Mouse (Mus musculus) B cell, adult (primary cell): Measurements from ENCODE around the gene Mrpl12. TPM values are rescaled to one million over a fixed set of nuclear protein-coding genes. Genes with fewer than 3 reads are reported as not detected.

Experiments used
- total RNA-seq: library from RNA; stranded (reverse); gene quantifications from 4 replicates; pipeline ENCODE4 v1.2.4, GENCODE M21; 2023; ENCODE audit not compliant: inconsistent age

Gene Mrpl12
- total RNA-seq, result 32.3 to 43.2 TPM (median 33.4 TPM) in 4 replicates

DNA sequence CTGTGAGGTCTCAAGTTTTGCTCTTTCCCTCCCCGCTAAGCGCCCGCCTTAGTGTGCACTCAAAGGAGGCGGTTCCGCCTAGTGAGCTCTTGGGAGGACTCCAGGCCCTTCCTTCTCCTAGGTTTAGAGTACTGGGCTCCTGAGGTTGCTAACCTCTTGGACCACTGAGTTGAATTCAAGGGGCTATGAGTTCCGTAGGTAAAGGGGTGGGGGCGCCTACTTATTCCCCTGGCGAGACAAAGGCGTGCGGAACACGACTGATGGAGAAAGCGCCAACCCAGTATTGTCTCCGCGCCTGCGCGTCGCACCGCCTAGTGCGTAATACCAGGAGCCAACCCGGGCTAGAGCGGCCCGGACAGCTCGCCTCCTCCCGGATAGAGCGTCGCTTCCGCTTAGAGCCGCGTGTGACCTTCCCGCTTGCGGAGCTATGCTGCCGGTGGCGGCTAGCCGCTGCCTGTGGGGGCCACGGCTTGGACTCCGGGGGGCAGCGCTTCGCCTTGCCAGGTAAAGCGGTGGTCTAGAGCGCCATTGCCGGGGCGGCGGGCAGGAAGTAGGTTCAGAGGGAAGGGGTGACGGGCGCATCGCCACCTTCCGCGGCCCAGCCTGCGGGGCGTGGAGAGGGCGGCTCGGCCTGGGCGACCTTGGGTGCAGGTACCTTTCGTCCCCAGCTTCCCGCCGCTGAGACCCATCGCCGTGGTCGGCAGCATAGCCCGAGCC is at the start of gene Mrpl12:
Gene Mrpl12, plus strand, starts transcription at position 349 of the 717 bp plus-strand sequence.

DNA sequence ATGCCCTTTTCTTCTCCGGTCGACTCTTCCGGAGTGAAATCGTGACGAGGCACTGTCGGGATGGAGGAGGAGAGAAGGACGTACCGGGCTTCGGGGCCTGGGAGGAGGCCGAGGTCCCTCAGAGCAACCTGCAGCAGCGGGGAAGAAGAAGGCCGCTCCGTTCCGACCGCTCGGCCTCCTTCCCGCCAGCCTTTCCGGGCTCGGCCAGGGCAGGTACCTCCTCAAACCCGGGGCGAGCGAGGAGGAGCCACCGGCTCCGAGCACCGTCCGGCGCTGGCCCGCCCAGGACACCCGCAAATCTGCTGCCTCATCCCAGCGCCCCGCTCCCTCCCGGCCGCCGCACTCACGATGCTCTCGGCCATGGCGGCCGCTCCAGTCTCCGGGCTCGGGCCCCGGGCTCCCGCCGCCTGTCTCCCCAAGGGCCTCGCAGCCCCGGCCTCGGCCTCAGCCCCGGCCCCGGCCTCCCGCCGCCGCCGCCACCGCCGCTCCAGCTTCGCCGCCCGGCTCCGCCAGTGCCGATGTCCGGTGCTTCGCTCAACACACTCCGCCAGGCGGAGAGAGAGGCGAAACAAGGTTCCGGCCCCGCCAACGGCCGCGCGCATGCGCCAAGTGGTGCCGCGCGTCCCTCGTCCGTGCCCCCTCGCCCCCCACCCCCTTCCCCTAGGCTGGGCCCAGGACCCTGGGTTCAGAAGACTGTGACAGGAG is 47.1 kb upstream of the Mrpl12 start, which contains the start of gene Nploc4:
Gene Nploc4, minus strand, starts transcription at position 557 of the 705 bp plus-strand sequence.

DNA sequence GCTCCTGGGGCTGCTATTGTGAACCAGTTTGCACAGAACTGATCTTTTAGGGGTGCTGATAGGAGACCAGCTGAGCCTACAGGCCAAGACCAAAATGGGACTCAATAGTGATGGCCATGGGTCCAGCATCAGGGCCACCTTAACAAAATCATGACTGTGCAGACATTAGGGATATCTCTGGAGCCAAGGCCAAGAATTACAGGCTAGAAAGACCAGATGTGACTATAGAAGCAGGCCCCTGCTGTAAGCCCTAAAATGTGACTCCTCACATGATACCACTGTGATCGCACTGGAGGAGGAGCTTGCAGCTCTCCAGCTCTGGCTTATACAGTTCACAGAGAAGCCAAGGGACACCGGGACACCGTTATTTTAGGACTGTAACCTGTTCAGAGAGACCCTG is 42.1 kb upstream of the Mrpl12 start, which contains the start of gene Tspan10:
Gene Tspan10, plus strand, starts transcription at position 301 of the 400 bp plus-strand sequence.

DNA sequence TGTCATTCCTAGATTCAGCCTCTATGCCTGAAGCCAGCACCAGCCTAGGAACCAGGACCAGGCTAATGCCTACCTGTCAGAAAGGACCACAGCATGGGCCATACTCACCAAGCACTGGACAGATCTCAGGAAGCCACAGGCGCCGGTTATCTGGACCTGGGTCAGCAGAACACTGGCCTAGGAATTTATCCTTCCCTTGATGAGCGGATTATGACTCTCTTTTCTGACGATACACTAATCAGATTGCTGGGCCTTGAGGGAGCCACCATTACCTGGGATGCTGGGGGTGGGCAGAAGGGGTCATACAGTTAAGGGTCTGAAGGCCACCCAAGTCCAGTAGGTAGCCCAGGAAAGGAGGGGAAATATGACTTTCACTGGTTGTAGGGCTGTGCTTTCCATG is 31.1 kb upstream of the Mrpl12 start, which contains the start of gene Pde6g:
Gene Pde6g, minus strand, starts transcription at position 195 of the 400 bp plus-strand sequence.

DNA sequence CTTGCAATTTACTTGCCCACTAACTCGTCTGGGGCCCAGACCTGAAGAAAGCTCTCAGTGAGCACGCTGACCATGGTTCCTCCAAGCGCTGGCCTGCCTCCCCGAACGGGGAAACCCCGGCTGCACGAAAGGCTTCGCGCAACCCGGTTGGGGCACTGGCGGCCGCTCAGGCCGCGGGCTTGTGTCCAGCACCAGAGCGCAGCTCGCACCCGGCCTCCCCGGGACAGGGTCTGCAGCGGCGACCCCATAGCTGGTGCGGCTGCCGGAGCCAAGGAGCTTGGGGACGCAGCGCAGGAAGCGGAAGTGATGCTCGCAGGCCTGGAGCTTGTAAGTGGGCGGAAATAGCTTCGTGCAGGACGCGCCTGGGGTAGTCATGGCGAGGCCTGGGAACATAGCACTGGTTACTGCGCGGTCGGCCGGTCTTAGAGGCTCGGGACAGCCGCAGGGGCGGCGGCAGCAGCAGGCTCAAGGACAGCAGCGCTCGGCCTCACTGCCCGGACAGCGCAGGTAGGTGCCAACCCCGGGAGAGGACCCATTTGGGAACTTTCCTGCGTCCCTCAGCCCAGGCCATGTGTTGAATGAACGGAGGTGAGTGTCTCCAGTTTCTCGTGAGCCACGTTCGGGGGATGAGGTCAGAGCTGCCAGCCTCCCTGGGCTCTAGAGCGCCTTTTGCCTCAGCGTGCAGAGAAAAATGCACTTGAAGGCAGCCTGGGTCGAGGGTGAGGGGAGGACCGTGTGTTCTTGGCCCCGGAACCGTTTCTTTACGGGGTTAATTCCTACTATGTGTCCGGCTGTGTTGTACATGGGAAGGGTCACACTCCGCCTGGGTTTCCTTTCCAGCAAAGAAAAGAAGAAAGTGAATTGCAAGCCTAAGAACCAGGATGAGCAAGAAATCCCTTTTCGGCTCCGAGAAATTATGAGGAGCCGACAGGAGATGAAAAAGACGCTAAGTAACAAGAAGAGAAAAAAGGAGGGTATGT is 26.4 kb upstream of the Mrpl12 start, which contains the start of the genes Oxld1 and Ccdc137:
Gene Oxld1, minus strand, starts transcription at position 297 of the 980 bp plus-strand sequence.
Gene Ccdc137, plus strand, starts transcription at position 344 of the 980 bp plus-strand sequence.

DNA sequence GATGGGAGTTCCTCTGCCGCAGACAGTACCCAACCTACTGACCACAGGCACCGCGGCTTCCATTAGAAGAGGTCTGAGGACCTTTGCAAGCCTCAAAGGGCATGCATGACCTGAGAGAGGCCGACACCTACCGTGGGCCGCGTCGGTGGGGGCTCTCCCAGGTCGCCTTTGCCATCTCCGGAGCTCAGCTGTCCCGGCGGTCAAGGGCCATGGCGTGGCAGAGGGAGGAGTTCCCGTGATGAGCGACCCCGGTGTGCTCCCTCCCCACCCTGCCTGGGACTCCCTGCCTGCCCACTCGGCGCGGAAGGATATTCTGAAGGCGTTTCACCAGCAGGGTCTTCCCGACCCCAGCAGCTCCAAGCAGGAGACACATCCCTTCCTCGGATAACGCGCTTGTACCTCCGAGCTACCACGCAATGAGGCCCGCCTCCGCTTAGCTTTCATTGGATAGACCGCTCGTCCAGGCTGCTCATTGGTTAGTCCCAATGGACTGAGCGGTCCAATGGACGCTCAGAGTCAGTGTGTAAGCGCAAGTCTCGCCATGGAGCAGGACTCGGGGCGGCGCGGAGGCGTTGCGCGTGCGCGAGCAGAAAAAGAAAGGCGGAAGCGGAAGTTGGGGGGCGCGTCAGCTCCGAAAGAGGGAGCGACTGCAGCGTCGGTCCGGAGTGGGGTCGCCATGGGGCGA is 17.2 kb upstream of the Mrpl12 start, which contains the start of gene Arl16:
Gene Arl16, minus strand, starts transcription at position 557 of the 685 bp plus-strand sequence.

DNA sequence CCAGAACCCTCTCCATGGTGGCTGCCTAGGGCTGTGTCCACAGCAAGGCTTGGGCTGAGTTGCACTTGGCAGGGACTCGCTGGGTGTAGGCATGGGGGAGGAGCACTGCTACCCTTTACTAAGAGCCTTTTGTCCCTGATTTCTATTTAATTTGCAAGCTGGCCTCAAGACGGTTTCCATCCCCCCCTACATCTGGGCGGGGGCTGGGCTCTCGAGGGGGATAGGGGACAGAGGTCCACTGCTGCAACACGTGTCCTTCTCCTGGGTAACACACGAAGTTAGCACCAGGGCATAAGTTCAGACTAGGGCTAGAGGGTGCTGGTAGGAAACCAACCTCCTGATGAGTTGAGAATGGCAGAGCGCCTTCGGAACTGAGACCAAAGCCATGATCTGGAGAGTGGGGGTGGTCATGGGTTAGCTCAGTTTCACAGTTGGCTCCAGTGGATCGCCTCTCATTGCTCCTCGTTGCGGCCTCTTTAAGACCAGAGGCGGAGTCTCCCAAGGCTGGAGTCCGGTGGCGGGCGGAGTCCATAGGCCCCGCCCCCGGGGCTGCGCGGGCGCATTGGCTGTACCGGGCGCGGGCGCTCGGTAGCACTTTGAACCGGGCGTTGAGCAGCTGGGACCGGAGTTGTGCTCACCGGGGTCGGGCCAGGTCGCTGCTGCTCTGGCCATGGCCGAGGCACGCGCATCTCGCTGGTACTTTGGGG is 7.1 kb downstream of the Mrpl12 start, which contains the start of gene Slc25a10:
Gene Slc25a10, plus strand, starts transcription at position 524 of the 707 bp plus-strand sequence.

DNA sequence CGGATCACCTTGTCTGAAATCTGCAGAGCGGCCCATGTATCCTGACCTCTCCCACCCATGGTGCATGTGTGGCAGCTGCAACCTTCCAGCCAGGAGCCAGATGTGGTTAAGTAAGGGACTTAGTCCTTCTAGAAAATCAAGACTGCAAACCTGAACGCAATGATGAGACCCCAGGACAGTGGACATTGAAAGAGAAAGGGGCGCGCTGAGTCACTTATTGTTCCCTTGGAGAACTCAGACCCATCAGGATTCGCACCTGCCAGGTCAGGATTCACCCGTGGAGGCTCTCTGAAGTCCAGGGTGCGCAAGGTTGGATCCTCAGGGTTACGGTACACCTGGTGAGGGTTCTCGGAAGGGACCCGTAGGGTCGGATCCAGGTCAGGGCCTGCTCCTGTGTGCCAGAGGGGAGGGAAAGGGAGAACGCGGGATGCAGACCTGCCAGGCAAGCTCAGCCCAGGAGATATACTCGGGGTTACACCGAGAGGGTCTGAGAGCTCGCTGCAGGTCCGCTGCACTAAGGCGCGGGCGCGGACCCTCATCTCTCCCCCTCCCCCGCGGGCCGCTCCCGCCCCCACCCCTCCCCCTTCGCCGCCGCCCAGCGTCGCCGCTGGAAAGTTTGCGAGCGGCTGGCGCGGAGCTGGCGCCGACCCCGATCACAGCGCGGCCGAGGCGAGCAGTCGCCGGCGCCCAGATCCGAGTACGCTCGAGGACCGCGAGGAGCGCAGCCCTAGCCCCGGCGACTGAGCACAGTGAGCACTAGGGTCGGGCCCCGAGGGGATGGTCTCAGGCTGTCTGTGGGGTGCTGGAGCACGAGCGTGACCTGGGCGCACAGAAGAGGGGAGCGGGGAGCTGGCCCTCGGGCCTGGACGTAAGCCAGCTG is 45.9 kb downstream of the Mrpl12 start, which contains the start of gene Gcgr:
Gene Gcgr, plus strand, starts transcription at position 615 of the 880 bp plus-strand sequence.

Other genes with a start within 250 kb of the Mrpl12 start
- gene Actg1, start 136.1 kb upstream of the Mrpl12 start, total RNA-seq, result 1,255 to 1,296 TPM (median 1,289 TPM) in 4 replicates
- gene Fscn2, start 123.1 kb upstream of the Mrpl12 start, total RNA-seq, result not detected in 4 replicates
- 18.9 to 24.4 TPM (median 19.5 TPM) in 4 replicates for gene Faap100, start 105.8 kb upstream of the Mrpl12 start, total RNA-seq
- gene Nploc4, start 46.9 kb upstream of the Mrpl12 start, total RNA-seq, result 60.2 to 72.2 TPM (median 62.6 TPM) in 4 replicates
- 19.3 to 55.6 TPM (median 19.3 TPM) in 3 of 4 replicates, not detected in the other for gene Tspan10, start 42.0 kb upstream of the Mrpl12 start, total RNA-seq
- 0.21 to 0.87 TPM in 2 of 4 replicates, not detected in the others for gene Pde6g, start 31.1 kb upstream of the Mrpl12 start, total RNA-seq
- gene Oxld1, start 26.5 kb upstream of the Mrpl12 start, total RNA-seq, result 3.7 to 11.0 TPM (median 7.5 TPM) in 4 replicates
- 34.0 to 41.8 TPM (median 36.3 TPM) in 4 replicates for gene Ccdc137, start 26.5 kb upstream of the Mrpl12 start, total RNA-seq
- gene Arl16, start 17.0 kb upstream of the Mrpl12 start, total RNA-seq, result 10.4 to 13.5 TPM (median 11.1 TPM) in 4 replicates
- 10.5 to 14.5 TPM (median 12.3 TPM) in 4 replicates for gene Slc25a10, start 7.2 kb downstream of the Mrpl12 start, total RNA-seq
- not detected in 4 replicates for gene Gcgr, start 46.1 kb downstream of the Mrpl12 start, total RNA-seq
- gene Mcrip1, start 65.1 kb downstream of the Mrpl12 start, total RNA-seq, result 42.2 to 46.1 TPM (median 43.6 TPM) in 4 replicates
- not detected in 4 replicates for gene Ppp1r27, start 66.5 kb downstream of the Mrpl12 start, total RNA-seq
- 141 to 162 TPM (median 155 TPM) in 4 replicates for gene P4hb, start 88.6 kb downstream of the Mrpl12 start, total RNA-seq
- gene Arhgdia, start 97.0 kb downstream of the Mrpl12 start, total RNA-seq, result 520 to 560 TPM (median 534 TPM) in 4 replicates
- 127 to 143 TPM (median 137 TPM) in 4 replicates for gene Alyref, start 113.8 kb downstream of the Mrpl12 start, total RNA-seq
- 45.7 to 57.2 TPM (median 47.4 TPM) in 4 replicates for gene Anapc11, start 113.8 kb downstream of the Mrpl12 start, total RNA-seq
- gene Npb, start 123.9 kb downstream of the Mrpl12 start, total RNA-seq, result 1.1 to 3.0 TPM in 2 of 4 replicates, not detected in the others
- gene Pcyt2, start 133.3 kb downstream of the Mrpl12 start, total RNA-seq, result 96.0 to 113 TPM (median 107 TPM) in 4 replicates
- 114 to 130 TPM (median 118 TPM) in 4 replicates for gene Sirt7, start 140.6 kb downstream of the Mrpl12 start, total RNA-seq
- gene Mafg, start 149.0 kb downstream of the Mrpl12 start, total RNA-seq, result 57.2 to 69.2 TPM (median 65.4 TPM) in 4 replicates
- gene Pycr1, start 159.2 kb downstream of the Mrpl12 start, total RNA-seq, result 0.96 to 1.9 TPM (median 1.0 TPM) in 4 replicates
- gene Myadml2, start 163.5 kb downstream of the Mrpl12 start, total RNA-seq, result 1.3 to 2.2 TPM in 2 of 4 replicates, not detected in the others
- not detected in 4 replicates for gene Notum, start 176.6 kb downstream of the Mrpl12 start, total RNA-seq
- 93.0 to 111 TPM (median 107 TPM) in 4 replicates for gene Aspscr1, start 188.4 kb downstream of the Mrpl12 start, total RNA-seq
- gene Cenpx, start 229.1 kb downstream of the Mrpl12 start, total RNA-seq, result 31.7 to 39.4 TPM (median 35.3 TPM) in 4 replicates
- 36.5 to 42.3 TPM (median 40.7 TPM) in 4 replicates for gene Lrrc45, start 229.3 kb downstream of the Mrpl12 start, total RNA-seq
- 0.48 to 2.2 TPM (median 1.6 TPM) in 3 of 4 replicates, not detected in the other for gene Rac3, start 236.9 kb downstream of the Mrpl12 start, total RNA-seq
- 15.2 to 20.4 TPM (median 17.6 TPM) in 4 replicates for gene Dcxr, start 242.7 kb downstream of the Mrpl12 start, total RNA-seq
- gene Cbr2, start 247.5 kb downstream of the Mrpl12 start, total RNA-seq, result not detected in 4 replicates